Mouse (Mus musculus) limb, embryonic 14.5 days (tissue): ENCODE results near the gene 4922502D21Rik. TPM values are rescaled to one million over a fixed set of nuclear protein-coding genes. Genes with fewer than 3 reads are reported as not detected.

ENCODE experiments used
- ATAC-seq: fragments of 200-750 bp; cut with Nextera tagmentation; 2 replicates; pipeline ENCODE4 v1.8.0; 2017; ENCODE audit warnings: low read depth, moderate number of reproducible peaks, moderate TSS enrichment; ENCODE audit not compliant: low FRiP score
- DNase-seq: peaks from one replicate; pipeline ENCODE4 v3.0.0-alpha.2; 2015; ENCODE audit warnings: low spot score
- H3K27ac ChIP-seq: fragments of 300-500 bp; sonication (generic); replicated peaks from 2 replicates; pipeline ENCODE4 v1.5.1; 2014; ENCODE audit warnings: low read depth, mild to moderate bottlenecking, low read length, moderate library complexity, mixed read lengths
- H3K27me3 ChIP-seq: fragments of 300-500 bp; sonication (generic); 2 replicates; pipeline ENCODE4 v1.6.1; 2014; ENCODE audit warnings: low read length, mixed read lengths; ENCODE audit not compliant: control insufficient read depth, insufficient read depth
- H3K36me3 ChIP-seq: fragments of 300-500 bp; sonication (generic); 2 replicates; pipeline ENCODE4 v1.6.1; 2014; ENCODE audit warnings: mild to moderate bottlenecking, low read length, moderate library complexity, mixed read lengths; ENCODE audit not compliant: control insufficient read depth, insufficient read depth
- H3K4me1 ChIP-seq: fragments of 300-500 bp; sonication (generic); 2 replicates; pipeline ENCODE4 v1.6.1; 2014; ENCODE audit warnings: antibody characterized with exemption, low read length, mixed read lengths; ENCODE audit not compliant: control insufficient read depth, insufficient read depth
- H3K4me2 ChIP-seq: fragments of 300-500 bp; sonication (generic); replicated peaks from 2 replicates; pipeline ENCODE4 v1.6.1; 2014; ENCODE audit warnings: low read depth, mild to moderate bottlenecking, low read length, moderate library complexity; ENCODE audit not compliant: severe bottlenecking
- H3K4me3 ChIP-seq: fragments of 300-500 bp; sonication (generic); replicated peaks from 2 replicates; pipeline ENCODE4 v1.5.1; 2014; ENCODE audit warnings: low read length
- H3K9ac ChIP-seq: fragments of 300-500 bp; sonication (generic); 2 replicates; pipeline ENCODE4 v1.6.1; 2014; ENCODE audit warnings: mild to moderate bottlenecking, low read depth, low read length, moderate library complexity; ENCODE audit not compliant: severe bottlenecking
- H3K9me3 ChIP-seq: fragments of 300-500 bp; sonication (generic); 2 replicates; pipeline ENCODE4 v1.6.1; 2016; ENCODE audit warnings: low read length; ENCODE audit not compliant: control insufficient read depth
- POLR2A ChIP-seq: fragments of 200-500 bp; IDR thresholded peaks from 2 replicates; pipeline ENCODE4 v1.8.0; 2012; ENCODE audit warnings: inconsistent platforms, mild to moderate bottlenecking, moderate library complexity, borderline replicate concordance; ENCODE audit not compliant: insufficient read depth, insufficient read length; ENCODE audit errors: extremely low read depth
- WGBS: fragments of 180-500 bp; shearing (Covaris S2); extraction: QIAGEN DNeasy Blood & Tissue Kit; methylation state at CpG from one replicate; pipeline ENCODE4 v1.1.7; 2014; 5-methylcytosine and 5-hydroxymethylcytosine counted together
- polyA plus RNA-seq, 2 experiments: library from polyadenylated mRNA; depleted of rRNA in 1 of 2; stranded (reverse) in 1 of 2; unstranded in 1 of 2; fragments of >200 nt; fragmentation: Nextera tagmentation in 1 of 2; extraction: Ambion mirVana in 1 of 2; gene quantifications; 2 replicates each; pipeline versions ENCODE4 v1.2.1 to v1.2.3; 2012 to 2014

4922502D21Rik gene
- polyA plus RNA-seq, 2 experiments: not detected

DNA sequence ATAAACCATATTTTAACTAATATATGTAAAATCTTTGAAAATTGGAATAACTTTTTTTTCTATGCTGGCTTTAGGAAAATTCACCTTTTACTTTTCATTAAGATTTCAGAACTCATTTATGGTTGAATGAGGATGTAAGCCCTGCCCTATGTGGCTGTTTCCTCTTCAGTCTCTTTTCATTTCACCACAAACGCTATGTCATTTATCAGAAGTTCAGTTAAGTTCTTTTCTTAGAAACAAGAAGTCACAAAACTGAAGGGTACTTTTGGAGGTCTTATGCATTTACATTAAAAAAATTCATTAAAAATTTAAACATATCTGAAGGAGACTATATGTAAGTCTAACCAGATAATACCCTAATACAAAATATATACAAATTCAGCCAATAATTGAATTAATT, 15.9 kb downstream of the 4922502D21Rik start:
- WGBS: 96% methylated on average over 1 of the region's 1 CpGs
- Histone ChIP-seq H3K27me3 (no peaks in the 10 kb centered on the region), H3K4me1 (no peaks in the 10 kb centered on the region), H3K9ac (no peak overlapping the region), H3K4me3 (no peak overlapping the region), H3K4me2 (no peak overlapping the region), H3K27ac (no peak overlapping the region), H3K9me3 (no peaks in the 10 kb centered on the region), H3K36me3 (no peaks in the 10 kb centered on the region)
- ATAC-seq: no peak
- no peak for TF ChIP-seq POLR2A
- no peak for DNase-seq

- H3K9ac ChIP-seq: no peak overlapping the region
- no peak for ATAC-seq
- 82% methylated on average over 3 of the region's 3 CpGs for WGBS
Observed at GRCm38 (mm10) chr6:129314655-129315168, 16.9 kb downstream of the 4922502D21Rik start.

GRCm38 (mm10) chr6:129312499-129312898, 19.1 kb downstream of the 4922502D21Rik start:
- WGBS: 76% methylated on average over 3 of the region's 3 CpGs
- no peak for TF ChIP-seq POLR2A
- H3K27ac ChIP-seq: no peak overlapping the region
- ATAC-seq: no peak
- H3K9me3 ChIP-seq: no peaks in the 10 kb centered on the region
- H3K4me2 ChIP-seq: no peak overlapping the region
- no peak for DNase-seq
- H3K27me3 ChIP-seq: no peaks in the 10 kb centered on the region
- no peak overlapping the region for H3K9ac ChIP-seq
- H3K36me3 ChIP-seq: no peaks in the 10 kb centered on the region
- no peaks in the 10 kb centered on the region for H3K4me1 ChIP-seq
- H3K4me3 ChIP-seq: no peak overlapping the region

More at GRCm38 (mm10) chr6:129314655-129315168, 16.9 kb downstream of the 4922502D21Rik start:
- Histone ChIP-seq H3K9me3 (no peaks in the 10 kb centered on the region), H3K36me3 (no peaks in the 10 kb centered on the region), H3K4me1 (no peaks in the 10 kb centered on the region), H3K27me3 (no peaks in the 10 kb centered on the region), H3K27ac (no peak overlapping the region), H3K4me3 (no peak overlapping the region), H3K4me2 (no peak overlapping the region)
- DNase-seq: no peak
- no peak for TF ChIP-seq POLR2A

DNA sequence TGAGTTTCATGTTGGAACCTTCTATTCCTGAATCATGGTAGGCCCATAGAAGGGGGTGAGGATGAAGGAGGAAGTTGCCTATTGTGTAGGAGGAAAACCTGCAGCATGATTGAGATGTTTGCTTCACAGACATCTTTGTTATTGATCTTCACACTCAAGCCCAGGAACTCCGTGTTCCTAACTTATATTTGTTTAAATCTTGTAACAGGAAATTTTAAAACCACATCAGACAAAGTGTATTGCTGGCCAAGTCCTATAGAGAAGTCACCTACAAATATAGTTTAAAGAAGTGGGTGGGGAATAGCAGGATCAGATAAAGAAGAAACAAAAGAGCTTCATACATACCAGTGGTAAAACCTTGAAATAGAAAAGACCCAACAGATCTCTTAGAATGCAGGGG, 27.4 kb downstream of the 4922502D21Rik start:
- Histone ChIP-seq H3K36me3 (no peaks in the 10 kb centered on the region), H3K9ac (no peak overlapping the region), H3K9me3 (no peaks in the 10 kb centered on the region), H3K4me3 (no peak overlapping the region), H3K4me2 (no peak overlapping the region), H3K27me3 (no peaks in the 10 kb centered on the region), H3K27ac (no peak overlapping the region), H3K4me1 (no peaks in the 10 kb centered on the region)
- no peak for TF ChIP-seq POLR2A
- WGBS: 68% methylated on average over 1 of the region's 1 CpGs
- no peak for ATAC-seq
- no peak for DNase-seq

- Histone ChIP-seq H3K4me3 (no peak overlapping the region), H3K9ac (no peak overlapping the region), H3K36me3 (no peaks in the 10 kb centered on the region), H3K27me3 (no peaks in the 10 kb centered on the region), H3K9me3 (no peaks in the 10 kb centered on the region), H3K4me1 (no peaks in the 10 kb centered on the region), H3K27ac (no peak overlapping the region), H3K4me2 (no peak overlapping the region)
- no peak for TF ChIP-seq POLR2A
- DNase-seq: no peak
- ATAC-seq: no peak
Observed at GRCm38 (mm10) chr6:129288708-129289107, 42.9 kb downstream of the 4922502D21Rik start.
